Mouse (Mus musculus) bone marrow macrophage, adult 2 months (primary cell): ENCODE results near the gene Rinl. TPM values are rescaled to one million over a fixed set of nuclear protein-coding genes. Genes with fewer than 3 reads are reported as not detected.

ENCODE experiments used
- H3K27ac ChIP-seq: 2 replicates; pipeline ENCODE4 v1.5.1; 2012; ENCODE audit warnings: low read depth, low read length; ENCODE audit not compliant: insufficient read depth
- H3K4me1 ChIP-seq: 2 replicates; pipeline ENCODE4 v1.6.1; 2012; ENCODE audit warnings: low read length; ENCODE audit not compliant: control insufficient read depth, insufficient read depth
- H3K4me3 ChIP-seq: 2 replicates; pipeline ENCODE4 v1.5.1; 2012; ENCODE audit warnings: mild to moderate bottlenecking, low read length, moderate library complexity; ENCODE audit not compliant: insufficient read depth
- CTCF ChIP-seq: IDR thresholded peaks from 2 replicates; pipeline ENCODE4 v1.5.1; 2012; ENCODE audit warnings: low read depth, mild to moderate bottlenecking, low read length, moderate library complexity
- POLR2A ChIP-seq: IDR thresholded peaks from 2 replicates; pipeline ENCODE4 v1.6.1; 2012; ENCODE audit warnings: mild to moderate bottlenecking, low read depth, low read length, borderline replicate concordance
- polyA plus RNA-seq: library from polyadenylated mRNA; stranded (reverse); fragments of >200 nt; gene quantifications from 2 replicates; pipeline ENCODE4 v1.2.4, GENCODE M21; 2012; ENCODE audit not compliant: missing spikeins, insufficient read depth, insufficient read length

The Rinl gene
- polyA plus RNA-seq, 1 experiment: 36.4 TPM

DNA sequence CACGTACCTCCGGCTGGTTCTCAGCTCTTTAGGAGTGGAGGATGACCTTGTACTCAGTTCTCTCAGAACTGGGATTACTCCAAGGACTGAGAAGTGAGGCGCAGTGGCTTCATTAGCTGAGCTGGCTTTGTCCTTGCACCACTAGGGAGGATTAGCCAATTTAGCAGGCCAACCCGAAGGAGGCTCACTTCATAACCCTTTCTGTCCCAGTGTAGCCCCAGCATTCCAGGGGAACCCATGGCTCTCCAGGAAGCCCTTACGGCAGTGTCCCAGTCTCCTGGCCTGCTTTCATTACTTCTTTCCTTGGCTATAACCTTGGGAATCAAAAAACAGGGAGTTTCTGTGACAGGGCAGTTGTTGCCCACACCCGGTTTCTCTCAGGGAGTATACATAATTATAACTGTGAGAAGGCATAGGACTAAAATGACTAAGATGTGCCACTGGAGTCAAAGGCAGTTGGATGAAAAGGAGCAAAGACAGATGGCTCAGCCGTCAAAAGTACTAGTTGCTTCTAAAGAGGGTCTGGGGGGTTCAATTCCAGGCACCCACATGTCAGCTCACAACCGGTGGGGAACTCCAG lies 19.0 kb downstream of the Rinl start:
- H3K4me3 ChIP-seq: peak overlapping the region; percentile 77
- H3K4me1 ChIP-seq: peaks cover 20% of the 10 kb centered on the region
- TF ChIP-seq POLR2A: no peak
- TF ChIP-seq CTCF: no peak
- peak overlapping the region; percentile 92 for H3K27ac ChIP-seq

DNA sequence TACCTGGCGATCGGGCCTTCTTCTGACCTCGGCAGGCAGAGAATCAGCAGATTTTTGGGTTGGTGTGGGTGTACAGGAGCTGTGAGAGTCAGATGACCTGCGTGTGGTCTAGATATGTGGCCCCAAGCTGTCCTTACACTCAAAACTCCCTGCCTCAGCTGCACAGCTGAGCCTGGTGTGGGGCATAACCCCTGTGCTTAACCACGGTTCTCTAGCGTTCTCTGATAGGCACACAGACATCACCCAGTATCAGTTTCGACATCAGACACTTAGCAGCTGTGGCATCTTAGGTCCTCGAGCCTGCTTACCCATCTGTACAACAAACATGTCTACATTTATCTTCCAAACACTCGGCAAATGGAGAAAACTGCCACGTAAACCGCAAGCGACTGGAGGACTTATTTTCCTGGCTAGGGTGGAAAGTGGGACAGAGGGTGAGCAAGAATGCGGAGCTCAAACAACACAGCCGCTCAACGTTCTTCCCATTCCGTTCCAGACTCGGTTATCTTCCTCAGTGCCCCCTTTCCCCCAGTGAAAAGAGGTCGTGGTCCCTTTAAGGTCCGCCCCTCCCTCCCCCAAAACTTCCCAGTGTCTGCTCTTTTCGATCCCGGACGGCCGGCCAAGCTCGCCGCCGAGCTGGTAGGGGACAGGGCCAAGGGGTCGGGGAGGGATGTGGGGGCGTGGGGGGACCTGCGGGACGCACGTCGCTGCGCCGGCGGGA lies 19.6 kb downstream of the Rinl start, which contains the start of gene Hnrnpl:
Hnrnpl (plus strand) TSS at position 321 of the 721 bp plus-strand sequence.
- H3K27ac ChIP-seq: peak within 1 kb of the TSS; percentile 92
- TF ChIP-seq CTCF (no peak), POLR2A (no peak)
- peaks cover 20% of the 10 kb centered on the region for H3K4me1 ChIP-seq
- H3K4me3 ChIP-seq: peak within 1 kb of the TSS; percentile 77

DNA sequence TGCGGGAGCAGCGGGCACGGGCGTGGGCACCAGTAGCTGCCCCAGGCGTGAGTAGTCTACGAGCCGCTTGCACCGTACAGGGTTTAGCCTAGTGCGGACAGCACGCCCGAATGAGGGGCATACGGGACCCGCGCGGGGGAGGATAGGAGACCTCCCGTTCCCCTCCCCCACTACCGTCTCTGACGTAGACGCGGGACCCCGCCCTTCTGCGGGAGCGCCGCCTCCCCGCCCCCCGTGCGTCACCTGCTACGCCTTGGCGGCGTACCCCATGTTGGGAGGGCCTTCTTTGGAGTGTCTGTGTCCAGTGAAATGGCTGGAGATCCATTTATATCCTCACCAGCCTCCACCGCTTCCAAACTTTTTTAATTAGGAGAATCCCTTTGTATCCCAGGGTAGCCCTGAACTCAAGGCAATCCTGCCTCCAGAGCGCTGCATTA lies 20.2 kb downstream of the Rinl start:
- Histone ChIP-seq H3K4me3 (peak overlapping the region; percentile 77), H3K27ac (peak overlapping the region; percentile 92), H3K4me1 (peaks cover 22% of the 10 kb centered on the region)
- no peak for TF ChIP-seq CTCF
- TF ChIP-seq POLR2A: no peak

DNA sequence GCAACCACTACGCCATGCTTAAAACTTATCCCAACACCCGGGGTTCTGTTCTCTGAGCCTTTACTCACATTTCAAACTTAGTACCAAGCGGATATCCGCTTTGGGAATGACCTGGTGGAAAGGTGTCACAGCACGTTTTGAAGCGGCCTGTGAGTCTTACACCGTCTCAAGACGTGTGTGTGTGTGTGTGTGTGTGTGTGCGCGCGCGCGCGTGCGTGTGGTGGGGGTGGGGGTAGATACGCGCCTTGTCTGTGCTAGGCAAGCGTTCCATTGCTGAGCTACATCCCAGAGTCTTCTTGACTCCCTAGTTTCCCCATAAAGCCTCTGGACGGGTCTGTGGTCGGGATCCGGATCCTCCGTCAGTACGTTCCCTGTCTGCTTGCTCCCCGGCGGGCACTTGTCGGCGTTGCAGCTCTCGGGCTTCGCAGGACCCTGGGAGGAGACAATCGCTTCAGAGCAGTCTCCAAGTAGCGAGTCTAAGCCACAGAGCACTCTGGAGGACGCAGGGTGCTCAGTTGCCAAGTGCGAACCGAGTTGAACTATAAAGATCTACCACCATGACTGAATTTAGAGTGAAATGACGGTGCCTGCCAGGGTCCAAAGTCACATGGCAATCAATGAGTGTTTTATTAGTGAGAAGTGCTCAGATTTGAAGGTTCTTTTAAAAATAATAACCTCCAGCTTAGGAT lies 20.8 kb downstream of the Rinl start:
- TF ChIP-seq CTCF (no peak), POLR2A (no peak)
- Histone ChIP-seq H3K4me1 (peaks cover 25% of the 10 kb centered on the region), H3K4me3 (peak overlapping the region; percentile 77), H3K27ac (peak overlapping the region; percentile 92)

DNA sequence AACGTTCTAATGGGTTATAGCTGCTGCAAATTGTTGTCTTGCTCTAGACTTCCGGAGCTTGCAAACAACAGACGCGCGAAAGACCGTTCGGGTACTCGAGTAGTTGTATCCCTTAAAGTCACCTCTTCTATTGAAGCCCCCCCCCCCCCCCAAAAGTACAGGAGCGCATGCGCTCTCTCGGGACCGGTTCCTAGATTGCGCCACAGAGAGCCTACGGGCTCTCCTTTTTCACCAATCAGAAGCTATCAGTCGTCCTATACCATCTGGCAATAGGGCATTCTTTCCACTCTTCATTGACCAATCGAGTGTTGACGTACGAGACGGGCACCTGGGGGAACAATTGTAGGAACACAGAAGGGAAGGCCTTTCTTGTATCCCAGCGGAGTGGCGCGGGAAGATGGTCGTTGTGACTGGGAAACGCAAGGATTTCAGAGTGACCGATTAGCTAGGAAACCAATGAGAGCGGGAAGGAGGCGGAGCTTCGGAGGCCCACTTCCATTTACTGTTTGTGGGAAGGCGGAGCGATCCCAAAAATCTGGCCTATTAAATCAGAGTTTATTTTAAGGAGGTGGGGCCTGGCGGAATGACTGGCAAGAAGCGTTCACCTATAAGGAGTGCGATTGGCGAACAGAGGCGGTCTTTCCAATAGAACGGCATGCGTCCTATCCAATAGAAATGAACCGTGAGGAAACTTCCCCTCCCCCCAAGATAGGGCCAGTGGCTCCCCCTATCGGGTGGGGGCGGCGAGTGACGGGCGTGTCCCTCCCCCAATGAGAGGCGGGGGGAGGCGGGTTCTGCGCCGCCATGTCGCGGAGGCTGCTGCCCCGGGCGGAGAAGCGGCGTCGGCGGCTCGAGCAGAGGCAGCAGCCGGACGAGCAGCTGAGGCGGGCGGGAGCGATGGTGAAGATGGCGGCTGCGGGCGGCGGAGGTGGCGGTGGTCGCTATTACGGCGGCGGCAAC lies 21.6 kb downstream of the Rinl start:
- Histone ChIP-seq H3K4me3 (peak overlapping the region; percentile 77), H3K27ac (peak overlapping the region; percentile 92), H3K4me1 (peaks cover 31% of the 10 kb centered on the region)
- TF ChIP-seq POLR2A: no peak
- TF ChIP-seq CTCF: no peak

DNA sequence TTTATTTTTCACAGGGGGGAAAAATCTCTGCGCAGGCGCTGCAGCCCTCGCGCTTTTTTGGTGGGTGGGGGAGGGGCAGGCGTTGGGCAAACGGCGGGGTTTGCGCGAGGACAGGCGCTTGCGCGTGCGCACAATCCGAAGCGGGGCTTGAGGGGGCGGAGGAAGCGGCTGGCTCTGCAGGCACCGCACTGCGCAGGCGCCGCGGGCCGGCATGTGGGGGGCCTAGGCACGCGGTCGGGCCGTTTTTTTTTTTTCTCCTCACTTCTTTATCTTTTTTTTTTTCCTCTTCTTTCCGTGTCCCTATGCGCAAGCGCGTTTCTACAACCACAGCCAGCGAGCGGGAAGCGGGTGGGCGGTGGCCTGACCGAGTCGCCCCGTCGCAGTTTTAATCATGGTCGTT lies 22.5 kb downstream of the Rinl start:
- H3K4me1 ChIP-seq: peaks cover 31% of the 10 kb centered on the region
- TF ChIP-seq CTCF (no peak), POLR2A (no peak)
- H3K4me3 ChIP-seq: peak overlapping the region; percentile 76
- peak overlapping the region; percentile 90 for H3K27ac ChIP-seq

DNA sequence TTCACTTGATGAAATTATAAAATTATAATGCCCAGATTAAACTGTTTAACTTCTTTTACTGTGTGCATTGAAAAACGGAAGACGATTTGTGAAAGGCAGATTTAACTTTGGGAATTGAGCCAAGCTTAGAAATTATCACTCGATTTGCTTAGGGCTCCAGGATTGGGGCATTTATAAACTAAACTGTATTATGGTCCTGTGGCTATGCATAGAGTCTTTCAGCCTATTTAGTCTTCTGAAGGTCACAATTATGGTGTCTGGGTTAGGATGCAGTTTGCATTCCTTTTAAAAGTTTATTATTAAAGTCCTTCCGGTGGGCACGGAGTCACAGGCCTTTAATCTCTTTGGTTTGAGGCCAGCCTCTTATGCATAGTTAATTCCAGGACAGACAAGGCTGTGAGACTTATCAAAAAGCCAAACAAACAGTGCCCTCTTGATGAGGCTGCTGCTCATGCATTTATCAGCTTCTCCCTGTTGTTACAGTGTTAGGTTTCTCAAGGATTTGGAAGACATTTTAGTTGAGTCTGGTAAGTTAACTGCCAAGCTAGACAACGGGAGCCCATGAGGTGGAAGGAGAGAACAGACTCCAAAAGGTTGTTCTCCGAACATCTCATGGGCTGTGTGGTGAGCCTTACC lies 23.0 kb downstream of the Rinl start:
- Histone ChIP-seq H3K4me3 (peak overlapping the region; percentile 62), H3K27ac (peak overlapping the region; percentile 46), H3K4me1 (peaks cover 31% of the 10 kb centered on the region)
- no peak for TF ChIP-seq POLR2A

DNA sequence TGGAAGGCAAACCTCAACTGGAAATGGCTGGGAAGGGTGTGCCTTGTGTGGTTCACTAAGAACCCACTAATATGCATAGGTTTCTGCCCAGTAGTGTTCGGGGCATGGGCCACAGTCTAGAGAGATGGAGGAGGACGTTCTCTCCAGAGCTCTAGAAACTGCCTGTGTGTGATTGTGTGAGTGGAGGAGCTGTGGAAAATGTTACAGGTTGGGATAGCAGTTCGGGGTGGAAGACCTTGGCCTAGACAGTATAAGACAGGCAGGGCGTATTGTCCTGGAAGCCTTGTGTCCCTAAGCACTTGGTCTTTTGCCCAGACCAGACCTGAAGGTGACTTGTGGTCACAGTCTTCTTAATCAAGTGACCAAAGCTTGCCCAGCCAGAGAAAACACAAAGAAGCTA lies 23.7 kb downstream of the Rinl start:
- Histone ChIP-seq H3K4me3 (peak overlapping the region; percentile 62), H3K27ac (peak overlapping the region; percentile 16), H3K4me1 (peaks cover 38% of the 10 kb centered on the region)
- TF ChIP-seq CTCF (no peak), POLR2A (no peak)

DNA sequence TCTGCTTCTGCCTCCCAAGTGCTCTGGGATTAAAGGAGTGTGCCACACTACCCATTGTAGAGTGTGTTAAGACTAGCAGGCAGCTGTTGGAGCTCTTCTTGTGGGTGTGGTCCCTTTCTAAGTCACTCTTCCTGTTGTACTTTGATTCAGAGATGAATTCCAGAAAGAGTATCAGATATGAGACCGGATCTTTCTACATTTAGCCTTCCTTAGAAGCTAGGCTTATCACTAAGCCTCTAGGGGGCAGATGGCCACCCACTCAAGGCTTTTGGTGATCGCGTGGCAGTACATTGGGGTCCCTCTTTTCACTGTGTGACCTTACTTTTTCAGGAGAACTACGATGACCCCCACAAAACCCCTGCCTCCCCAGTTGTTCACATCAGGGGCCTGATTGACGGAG lies 24.2 kb downstream of the Rinl start:
- Histone ChIP-seq H3K27ac (peak overlapping the region; percentile 16; the same call in 1 of the 2 replicates), H3K4me3 (peak overlapping the region; percentile 62), H3K4me1 (peaks cover 36% of the 10 kb centered on the region)
- TF ChIP-seq POLR2A (no peak), CTCF (peak; percentile 11; the same call in 1 of the 2 replicates)
